Mouse (Mus musculus) fat pad, adult 2 months (tissue): Measurements from ENCODE around the gene Gm20517.
"Not testable (repeated sequence)": the region's sequence is repeated elsewhere in the genome, so short reads cannot be mapped to it uniquely, and the experiment has no call there.

Experiments used
- DNase-seq: peaks from one replicate; pipeline ENCODE4 v3.0.0-alpha.2; 2011; ENCODE audit warnings: low read depth, low spot score; ENCODE audit errors: extremely low read depth

Gene Gm20517

DNA sequence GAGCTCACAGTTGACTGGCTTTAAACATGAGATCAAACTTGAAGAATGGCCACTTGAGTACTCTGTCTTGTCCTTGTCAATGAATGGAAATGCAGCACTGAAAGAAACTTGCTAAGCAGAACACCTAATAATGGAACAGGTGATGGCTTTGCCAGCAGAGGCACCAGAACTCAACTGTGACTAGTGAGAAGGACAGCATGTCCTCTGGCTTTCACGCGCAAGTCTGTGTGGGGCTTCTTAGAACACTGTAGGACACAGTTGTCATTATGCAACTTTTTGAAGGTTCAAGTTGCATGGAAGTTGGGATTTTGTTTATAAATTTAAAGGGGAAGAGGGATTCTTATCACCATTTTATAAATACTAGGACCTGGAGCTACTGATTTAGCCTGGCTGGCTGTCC lies 13.7 kb downstream of the Gm20517 start:
- no peak for DNase-seq

DNA sequence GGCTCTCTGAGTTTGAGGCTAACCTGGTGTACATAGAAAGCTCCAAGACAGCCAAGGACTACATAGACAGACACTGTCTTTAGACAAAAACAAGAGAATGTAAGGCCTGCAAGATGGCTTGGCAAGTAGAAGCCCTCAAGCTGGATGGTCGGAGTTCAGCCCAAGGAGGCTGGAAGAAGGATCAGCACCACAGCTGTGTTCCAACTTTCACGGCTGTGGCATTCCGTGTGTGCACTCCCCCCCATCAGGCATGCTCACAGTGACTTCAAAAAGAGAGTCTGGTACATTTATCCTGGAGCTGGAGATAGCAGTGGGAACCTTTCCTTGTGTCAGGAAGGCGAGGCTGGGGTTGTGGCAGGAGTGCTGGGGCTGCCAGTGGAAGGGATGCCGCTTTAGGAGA lies 14.6 kb downstream of the Gm20517 start:
- no peak for DNase-seq

- no peak for DNase-seq
Measured at GRCm38 (mm10) chr17:47627791-47628190, 16.4 kb downstream of the Gm20517 start.

- no peak for DNase-seq
Measured at GRCm38 (mm10) chr17:47628851-47629676, 17.7 kb downstream of the Gm20517 start.

- DNase-seq, result no peak
Measured at GRCm38 (mm10) chr17:47629717-47630677, 18.6 kb downstream of the Gm20517 start.

DNA sequence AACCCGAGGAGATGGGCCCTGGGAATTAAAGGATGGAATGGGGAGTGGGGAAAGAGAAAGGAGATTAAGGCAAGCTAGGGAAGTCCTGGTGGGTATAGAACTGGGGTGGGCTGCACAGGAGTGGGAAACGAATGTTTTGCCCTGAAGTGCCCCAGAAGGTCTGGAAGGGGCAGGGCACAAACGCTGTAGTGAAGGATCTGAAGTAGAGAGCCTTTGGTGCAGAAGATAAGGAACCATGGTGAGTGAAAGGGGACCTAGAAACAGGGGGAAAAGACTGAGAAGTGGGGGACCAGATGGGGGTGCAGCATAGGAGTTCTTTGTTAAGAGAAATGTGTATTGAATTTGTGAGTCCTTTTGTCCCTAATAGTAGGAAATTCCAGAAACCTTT lies 19.3 kb downstream of the Gm20517 start, which contains the start of gene Usp49:
Gene Usp49 (plus strand): TSS at position 13 of the 388 bp plus-strand sequence.
- DNase-seq, result no peak

- DNase-seq, result no peak
Measured at GRCm38 (mm10) chr17:47632181-47632840, 20.9 kb downstream of the Gm20517 start.

GRCm38 (mm10) chr17:47633999-47634770 lies 22.8 kb downstream of the Gm20517 start:
- DNase-seq, result no peak

DNA sequence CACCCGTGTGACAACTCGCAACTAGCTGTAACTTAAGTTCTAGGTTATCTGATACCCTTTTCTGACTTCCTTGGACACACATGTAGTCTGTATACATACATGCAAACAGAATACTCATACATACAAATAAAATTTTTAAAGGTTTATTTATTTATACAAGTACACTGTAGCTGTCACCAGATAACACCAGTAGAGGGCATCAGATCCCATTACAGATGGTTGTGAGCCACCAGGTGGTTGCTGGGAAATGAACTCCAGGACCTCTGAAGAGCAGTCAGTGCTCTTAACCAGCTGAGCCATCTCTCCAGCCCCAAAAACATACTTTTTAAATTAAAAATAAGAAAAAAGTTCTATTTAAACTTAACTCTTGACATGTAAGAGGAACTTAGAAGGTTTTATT lies 31.6 kb downstream of the Gm20517 start:
- no peak for DNase-seq

DNA sequence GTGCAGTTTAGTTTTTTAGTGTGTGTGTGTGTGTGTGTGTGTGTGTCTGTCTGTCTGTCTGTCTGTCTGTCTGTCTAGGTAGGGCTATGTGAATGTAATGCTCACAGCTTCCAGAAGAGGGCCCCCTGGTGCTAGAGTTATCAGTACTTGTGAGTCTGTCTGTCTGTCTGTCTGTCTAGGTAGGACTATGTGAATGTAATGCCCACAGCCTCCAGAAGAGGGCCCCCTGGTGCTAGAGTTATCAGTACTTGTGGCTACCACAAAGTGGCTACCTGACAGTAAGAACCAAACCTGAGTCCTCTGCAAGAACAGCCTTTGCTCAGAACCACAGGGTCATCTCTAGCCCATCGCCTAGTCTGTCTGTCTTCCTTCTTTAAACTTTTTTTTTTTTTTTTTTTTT lies 35.3 kb downstream of the Gm20517 start:
- DNase-seq, result no peak

DNA sequence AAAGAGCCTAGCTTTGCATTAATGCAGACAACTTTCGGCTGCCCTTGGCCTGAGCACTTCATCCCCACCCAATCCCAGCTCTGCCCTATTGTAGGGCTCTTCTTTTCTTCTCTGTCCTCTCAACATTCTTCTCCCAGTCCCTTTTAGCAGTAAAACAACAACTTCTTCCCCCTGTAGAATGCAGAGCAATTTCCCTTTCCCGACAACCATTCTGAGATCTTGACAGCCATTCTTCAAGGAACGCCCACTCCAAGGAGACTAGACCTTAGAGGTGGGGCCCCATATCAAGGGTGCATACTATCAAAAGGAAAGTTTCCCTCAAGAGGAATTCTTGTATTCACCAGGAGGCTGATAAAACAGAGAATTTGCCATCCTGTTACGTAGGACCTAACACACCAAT lies 37.6 kb downstream of the Gm20517 start:
- DNase-seq, result no peak

DNA sequence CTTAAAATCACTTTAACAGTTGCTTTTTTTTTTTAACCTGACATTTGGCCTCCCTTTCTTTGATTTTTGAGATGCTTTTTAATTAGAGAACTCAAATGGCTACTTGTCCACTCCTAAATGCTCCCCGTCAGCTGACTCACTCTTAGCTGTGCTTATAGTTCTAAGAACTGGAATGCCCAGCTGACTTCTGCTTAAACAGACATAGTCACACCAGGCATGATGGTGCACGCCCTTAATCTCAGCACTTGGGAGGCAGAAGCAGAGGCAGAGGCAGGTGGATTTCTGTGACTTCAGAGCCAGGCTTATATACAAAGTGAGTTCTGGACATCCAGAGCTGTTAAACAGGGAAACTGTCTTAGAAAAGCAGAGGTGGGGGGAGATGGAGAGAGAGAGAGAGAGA lies 40.6 kb downstream of the Gm20517 start:
- no peak for DNase-seq

- not testable (repeated sequence) for DNase-seq
Measured at GRCm38 (mm10) chr17:47654346-47654745, 43.0 kb downstream of the Gm20517 start.

DNA sequence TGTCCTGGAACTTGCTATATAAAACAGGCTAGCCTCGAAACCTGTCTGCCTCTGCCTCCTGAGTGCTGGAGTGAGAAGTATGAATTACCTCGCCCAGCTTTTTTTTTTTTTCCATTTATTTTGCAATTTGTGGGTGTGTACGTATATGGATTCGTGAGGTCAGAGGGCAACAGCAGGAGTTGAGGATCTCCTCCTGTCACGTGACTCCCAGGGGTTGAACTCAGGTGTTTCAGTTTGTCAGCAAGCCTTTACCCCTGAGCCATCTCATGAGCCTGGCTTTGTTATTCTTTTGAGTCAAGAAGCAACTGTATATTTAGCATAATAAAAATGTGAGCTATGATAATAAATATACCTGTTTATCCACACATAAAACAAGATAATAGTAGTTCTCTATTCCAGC lies 44.3 kb downstream of the Gm20517 start:
- no peak for DNase-seq

DNA sequence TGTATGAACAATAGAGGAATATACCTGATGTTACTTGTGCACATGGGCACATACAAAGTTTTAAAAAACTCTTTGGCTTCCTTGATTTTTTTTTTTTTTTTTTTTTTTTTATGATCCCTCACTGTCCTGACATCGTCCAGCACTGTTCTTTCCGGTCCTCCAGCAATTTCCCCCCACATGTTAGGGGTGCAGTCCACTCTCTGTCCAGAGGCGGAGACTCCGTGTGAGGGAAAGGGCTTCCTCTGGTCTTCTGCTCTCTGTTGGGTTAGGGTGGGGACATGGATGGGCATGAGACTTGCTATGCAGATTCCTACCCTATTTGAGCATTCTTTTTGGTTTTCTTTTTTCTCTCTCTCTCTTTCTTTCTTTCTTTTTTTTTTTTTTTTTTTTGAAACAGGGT lies 46.5 kb downstream of the Gm20517 start:
- no peak for DNase-seq

DNA sequence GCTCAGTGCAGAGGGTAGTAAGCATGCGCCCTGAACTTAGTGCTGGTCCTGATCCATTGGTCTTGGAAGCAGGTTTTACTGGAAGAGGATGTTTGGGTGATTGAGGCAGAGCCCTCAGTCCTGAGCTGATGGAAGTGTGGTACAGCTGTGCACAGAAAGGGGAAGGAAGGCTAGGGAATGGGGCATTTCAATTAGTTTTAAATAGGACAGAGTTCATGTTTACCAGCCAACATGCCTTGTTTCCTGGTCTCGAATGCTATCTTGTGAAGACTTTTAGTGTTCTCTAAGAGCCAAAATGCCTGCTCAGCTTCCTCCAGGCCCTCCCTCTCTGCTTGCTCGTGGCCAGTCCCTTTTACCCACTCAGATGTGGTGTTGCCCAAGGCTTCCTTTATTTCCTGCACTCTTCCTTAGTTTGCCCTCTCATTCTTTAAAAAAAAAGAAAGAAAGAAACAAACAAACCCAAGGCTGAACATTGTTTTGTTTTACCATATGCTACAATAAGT lies 47.4 kb downstream of the Gm20517 start:
- DNase-seq, result no peak

DNA sequence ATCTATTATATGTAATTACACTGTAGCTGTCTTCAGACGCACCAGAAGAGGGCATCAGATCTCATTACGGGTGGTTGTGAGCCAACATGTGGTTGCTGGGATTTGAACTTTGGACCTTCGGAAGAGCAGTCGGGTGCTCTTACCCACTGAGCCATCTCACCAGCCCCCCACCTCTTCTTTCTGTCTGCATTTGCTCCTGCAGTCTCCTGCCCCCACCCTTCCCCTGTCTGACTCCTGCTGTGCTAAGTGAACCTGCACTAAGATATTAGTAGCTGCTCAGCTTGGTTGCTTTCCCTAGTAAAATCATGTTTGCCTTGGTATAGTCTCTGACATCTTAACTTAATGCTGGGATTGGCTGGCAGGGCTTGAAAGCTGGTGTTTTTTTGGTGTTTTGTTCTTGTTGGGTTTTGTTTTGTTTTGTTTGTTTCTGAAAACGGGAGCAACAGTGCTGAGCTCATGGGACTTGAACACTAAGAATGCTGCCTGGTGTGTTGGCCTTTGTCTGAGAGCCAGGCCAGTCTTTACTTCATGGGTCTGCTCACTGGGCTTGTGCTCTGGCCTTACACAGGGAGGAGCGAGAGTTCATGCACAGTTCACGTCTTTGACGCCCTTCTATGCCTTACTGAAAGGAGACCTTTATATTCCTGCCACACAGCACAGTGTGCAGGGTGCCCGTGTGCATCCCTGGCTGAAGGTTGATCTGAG lies 51.8 kb downstream of the Gm20517 start:
- DNase-seq, result no peak

DNA sequence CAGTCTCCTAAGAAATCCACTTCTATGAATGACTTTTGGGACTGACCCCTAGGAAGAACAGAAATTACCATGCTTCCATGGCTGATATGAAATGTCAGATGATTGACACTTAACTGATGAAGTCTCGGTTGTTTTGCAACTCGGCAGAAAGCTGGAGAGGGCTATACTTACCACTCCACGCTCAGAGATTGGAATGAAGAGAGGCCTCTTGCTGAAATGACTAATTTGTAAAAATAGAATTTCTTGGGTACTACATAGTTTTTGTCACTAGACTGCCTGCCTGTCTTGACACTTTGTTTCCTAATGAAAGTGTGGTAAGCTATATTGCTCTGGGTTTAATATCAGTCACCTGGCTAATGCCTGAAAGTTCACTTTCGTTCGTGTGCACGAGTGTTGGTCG lies 53.1 kb downstream of the Gm20517 start:
- DNase-seq, result no peak

DNA sequence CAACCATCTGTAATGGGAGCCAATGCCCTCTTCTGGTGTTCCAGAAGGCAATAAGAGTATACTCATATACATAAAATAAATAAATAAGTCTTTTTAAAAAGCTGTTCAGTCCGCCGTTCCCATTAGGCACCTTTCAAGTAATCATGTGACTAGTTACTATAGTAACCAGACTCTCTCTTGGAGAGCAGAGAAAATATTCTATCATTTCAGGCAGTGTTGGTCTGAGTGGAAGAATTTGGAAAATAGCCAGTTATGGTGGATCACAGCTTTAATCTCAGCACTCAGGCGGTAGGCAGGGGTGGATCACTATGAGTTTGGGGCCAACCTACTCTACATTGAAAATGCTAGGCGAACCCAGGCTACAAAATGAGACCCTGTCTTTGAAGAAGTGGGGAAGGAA lies 57.8 kb downstream of the Gm20517 start:
- no peak for DNase-seq

- no peak for DNase-seq
Measured at GRCm38 (mm10) chr17:47671988-47672310, 60.6 kb downstream of the Gm20517 start.
